Comparison of ENCODE assay signal across 21 mouse cellular contexts in genomic region chr9:123107186-123107585, GRCm38 (mm10). TPM values are rescaled to one million over a fixed set of nuclear protein-coding genes. Genes with fewer than 3 reads are reported as not detected.
DNase-seq lines count a peak whose midpoint lies in the region; ATAC-seq lines count a peak whose summit lies in the region.
"Had no signal": no experiment of that assay in that cellular context is flagged by ENCODE, and none has a peak within 500 bp of the region (broad histone marks: within the 10 kb centered on the region; RNA-seq: fewer than 3 reads in every experiment).

No protein-coding gene starts in this region.

- no peak for DNase-seq in liver, embryonic 13.5 days
- DNase-seq in liver = no peak
- peak; percentile 94 for DNase-seq in Muller cell, postnatal 12 days (ENCODE audit: inconsistent ontology term)
- DNase-seq in gastrocnemius, adult 18-20 months (ENCODE audit: low spot score) = no peak
- DNase-seq: adrenal gland, adult 8-10 months; cerebellum, adult 2 months; gastrocnemius, postnatal 36 days; kidney, adult 18-20 months; layer of hippocampus, postnatal 36 days; left cerebral cortex, postnatal 4 days; lung, postnatal 4 days; midbrain, embryonic 14.5 days; thymus, adult 18-20 months had no signal

- no peaks in the 10 kb centered on the region for H3K27me3 ChIP-seq in liver, embryonic 13.5 days
- H3K27me3 ChIP-seq in hindbrain, embryonic 12.5 days = no peaks in the 10 kb centered on the region
- H3K27me3 ChIP-seq: CH12.LX; hindbrain, embryonic 15.5 days; liver, embryonic 15.5 days had no signal

- H3K4me1 ChIP-seq in liver, embryonic 13.5 days (replicated peaks) = peaks cover 28% of the 10 kb centered on the region
- peaks cover 8% of the 10 kb centered on the region for H3K4me1 ChIP-seq in hindbrain, embryonic 12.5 days

- no peak overlapping the region for H3K4me3 ChIP-seq in liver, embryonic 13.5 days (replicated peaks)
- H3K4me3 ChIP-seq in hindbrain, embryonic 12.5 days = no peak overlapping the region
- H3K4me3 ChIP-seq: erythroblast, embryonic 14.5 days; hindbrain, embryonic 15.5 days; liver, embryonic 15.5 days had no signal

- WGBS in liver, embryonic 13.5 days (ENCODE audit: insufficient replicate concordance) = 75% methylated on average over 4 of the region's 4 CpGs
- 95% methylated on average over 4 of the region's 4 CpGs for WGBS in hindbrain, embryonic 12.5 days

- ATAC-seq in liver, embryonic 13.5 days (ENCODE audit: low read depth) = 0 out of 2 replicates have a peak, but pooled peaks have one; percentile 37
- peak; percentile 99 for ATAC-seq in activated CD4-positive, CD25-positive, alpha-beta regulatory T cell, adult 4 months
- ATAC-seq in megakaryocyte-erythroid progenitor cell, adult 5-6 weeks (replicated peaks; ENCODE audit: low FRiP score, low TSS enrichment, poor library complexity, severe bottlenecking) = peak; percentile 73
- ATAC-seq in hindbrain, embryonic 12.5 days (ENCODE audit: low FRiP score) = no peak

- no peak overlapping the region for H3K9ac ChIP-seq in liver, embryonic 13.5 days
- H3K9ac ChIP-seq in hindbrain, embryonic 12.5 days = no peak overlapping the region
- H3K9ac ChIP-seq: hindbrain, embryonic 15.5 days; liver, embryonic 15.5 days had no signal

- H3K9me3 ChIP-seq in liver, embryonic 13.5 days (replicated peaks) = no peaks in the 10 kb centered on the region
- no peaks in the 10 kb centered on the region for H3K9me3 ChIP-seq in hindbrain, embryonic 12.5 days (replicated peaks)
- H3K9me3 ChIP-seq: hindbrain, embryonic 15.5 days; liver, embryonic 15.5 days had no signal

- no peak overlapping the region for H3K4me2 ChIP-seq in liver, embryonic 13.5 days
- no peak overlapping the region for H3K4me2 ChIP-seq in hindbrain, embryonic 12.5 days (replicated peaks)
- H3K4me2 ChIP-seq: hindbrain, embryonic 15.5 days; liver, embryonic 15.5 days had no signal

- H3K36me3 ChIP-seq in liver, embryonic 13.5 days = peaks cover 35% of the 10 kb centered on the region
- peaks cover 14% of the 10 kb centered on the region for H3K36me3 ChIP-seq in hindbrain, embryonic 12.5 days
- H3K36me3 ChIP-seq: hindbrain, embryonic 15.5 days had no signal

- no peak overlapping the region for H3K27ac ChIP-seq in liver, embryonic 13.5 days
- H3K27ac ChIP-seq in hindbrain, embryonic 12.5 days = no peak overlapping the region
- H3K27ac ChIP-seq: hindbrain, embryonic 15.5 days; liver, embryonic 15.5 days had no signal

RNA-seq across cellular contexts. Expression of gene Zdhhc3, which starts 5.8 kb away (rescaled TPM):
- 37.9 and 43.3 TPM in 2 replicates for polyA plus RNA-seq in liver, embryonic 13.5 days (2015; fragmentation: Nextera tagmentation; extraction: Ambion mirVana)
- 10 to 100 TPM; 13.6 to 19.3 TPM for polyA plus RNA-seq in activated CD4-positive, CD25-positive, alpha-beta regulatory T cell, adult 4 months (2017; shearing (Covaris generic))
- total RNA-seq in megakaryocyte-erythroid progenitor cell, adult 5-6 weeks (2014; fragmentation: Nextera tagmentation) = 53.0 and 65.0 TPM in 2 replicates
- 31.2 and 37.7 TPM in 2 replicates for total RNA-seq in megakaryocyte-erythroid progenitor cell, adult 5-6 weeks (2017)
- polyA plus RNA-seq in hindbrain, embryonic 12.5 days (2016; fragmentation: Nextera tagmentation; extraction: Ambion mirVana) = 81.0 and 82.8 TPM in 2 replicates
- total RNA-seq in gastrocnemius, adult 18-20 months (2021) = 10 to 100 TPM; 59.7 to 66.6 TPM

RNA-seq across cellular contexts. Expression of gene Exosc7, which starts 5.8 kb away (rescaled TPM):
- polyA plus RNA-seq in liver, embryonic 13.5 days (2015; fragmentation: Nextera tagmentation; extraction: Ambion mirVana) = 109 and 118 TPM in 2 replicates
- 10 to 100 TPM; 85.5 to 95.0 TPM for polyA plus RNA-seq in activated CD4-positive, CD25-positive, alpha-beta regulatory T cell, adult 4 months (2017; shearing (Covaris generic))
- total RNA-seq in megakaryocyte-erythroid progenitor cell, adult 5-6 weeks (2014; fragmentation: Nextera tagmentation) = 104 and 111 TPM in 2 replicates
- 108 and 123 TPM in 2 replicates for total RNA-seq in megakaryocyte-erythroid progenitor cell, adult 5-6 weeks (2017)
- 80.1 and 84.2 TPM in 2 replicates for polyA plus RNA-seq in hindbrain, embryonic 12.5 days (2016; fragmentation: Nextera tagmentation; extraction: Ambion mirVana)
- total RNA-seq in gastrocnemius, adult 18-20 months (2021) = 10 to 100 TPM; 18.7 to 20.3 TPM

RNA-seq across cellular contexts. Expression of gene Clec3b, which starts 43.6 kb away (rescaled TPM):
- 0.10 TPM in 1 of 2 replicates, not detected in the other for polyA plus RNA-seq in liver, embryonic 13.5 days (2015; fragmentation: Nextera tagmentation; extraction: Ambion mirVana)
- polyA plus RNA-seq in activated CD4-positive, CD25-positive, alpha-beta regulatory T cell, adult 4 months (2017; shearing (Covaris generic)) = not detected
- not detected in 2 replicates for total RNA-seq in megakaryocyte-erythroid progenitor cell, adult 5-6 weeks (2014; fragmentation: Nextera tagmentation)
- total RNA-seq in megakaryocyte-erythroid progenitor cell, adult 5-6 weeks (2017) = not detected in 2 replicates
- 0.22 TPM in 1 of 2 replicates, not detected in the other for polyA plus RNA-seq in hindbrain, embryonic 12.5 days (2016; fragmentation: Nextera tagmentation; extraction: Ambion mirVana)
- total RNA-seq in gastrocnemius, adult 18-20 months (2021) = 10 to 100 TPM; 39.9 to 42.7 TPM
- total RNA-seq: CH12.LX had no signal
- polyA plus RNA-seq: erythroblast, embryonic 14.5 days; liver, embryonic 15.5 days; neural tube, embryonic 11.5 days had no signal
